Mouse (Mus musculus) cerebellum, adult (tissue): ENCODE data around the gene Slc4a4.
A peak's percentile ranks its signal among the peaks of the same experiment; 100 is the strongest.
"Not testable (repeated sequence)": the region's sequence is repeated elsewhere in the genome, so short reads cannot be mapped to it uniquely, and the experiment has no call there.

Experiments used
- ATAC-seq: cut with Nextera tagmentation; 2 replicates; pipeline ENCODE4 v1.9.2; 2017; ENCODE audit warnings: mild to moderate bottlenecking, moderate library complexity, mixed read lengths; ENCODE audit not compliant: insufficient number of reproducible peaks, low FRiP score, low TSS enrichment

Gene Slc4a4

DNA sequence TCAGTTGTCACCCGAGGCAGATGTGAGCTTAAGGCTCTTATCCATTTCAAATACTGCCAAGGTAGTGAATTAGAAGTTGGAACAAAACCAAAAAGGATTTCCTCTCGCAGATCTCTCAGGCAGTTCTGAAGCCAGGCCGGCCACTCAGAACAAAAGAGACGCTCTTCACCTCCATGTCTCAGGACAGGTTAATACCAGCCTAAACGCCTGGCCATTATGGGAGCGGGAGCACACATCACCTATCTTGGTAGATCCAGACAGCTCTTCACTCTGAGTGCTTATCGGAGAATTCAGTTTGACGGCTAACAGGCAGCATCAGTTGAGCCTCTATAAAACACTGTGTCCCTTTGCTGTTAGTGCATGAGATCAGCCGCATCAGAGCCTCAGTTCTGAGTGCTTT, 174.5 kb downstream of the Slc4a4 start:
- ATAC-seq: no peak

DNA sequence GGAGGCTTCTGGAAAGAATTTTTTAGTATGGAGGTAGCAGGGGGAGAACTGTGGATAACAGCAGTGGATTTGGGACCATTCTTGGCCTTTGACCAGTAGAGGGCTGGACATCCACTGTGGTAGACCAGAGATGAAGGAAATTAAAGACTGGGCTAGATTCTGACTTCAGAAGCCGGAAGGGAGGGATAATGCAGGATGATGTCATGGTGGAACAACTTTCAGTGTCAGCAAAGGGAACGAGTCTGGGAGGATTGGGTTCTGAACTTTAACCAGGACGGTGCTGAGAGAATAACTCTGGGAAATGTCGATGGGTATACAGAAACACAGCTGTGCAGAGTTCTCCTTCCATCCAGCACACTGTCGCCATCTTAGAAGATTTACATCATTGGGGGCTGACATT, 175.7 kb downstream of the Slc4a4 start:
- ATAC-seq: no peak

DNA sequence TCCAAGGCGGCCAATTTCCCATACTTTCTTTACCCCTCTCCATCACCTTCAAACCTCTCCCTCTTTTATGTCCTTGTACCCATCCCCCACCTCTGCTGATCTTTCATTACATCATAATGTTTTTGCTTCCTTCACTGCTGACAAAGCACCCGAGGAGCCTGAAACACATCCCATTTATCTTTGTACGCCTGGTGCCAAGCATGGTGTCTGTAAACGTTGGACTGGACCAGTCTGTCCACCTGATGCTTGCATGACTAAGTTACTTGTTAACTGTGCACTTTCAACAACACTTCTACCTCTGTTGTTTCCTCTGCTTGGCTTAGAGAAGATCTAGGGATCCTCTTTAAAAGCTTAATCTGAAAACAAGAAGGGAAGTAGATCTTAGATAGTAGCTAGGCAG, 180.5 kb downstream of the Slc4a4 start:
- no peak for ATAC-seq

DNA sequence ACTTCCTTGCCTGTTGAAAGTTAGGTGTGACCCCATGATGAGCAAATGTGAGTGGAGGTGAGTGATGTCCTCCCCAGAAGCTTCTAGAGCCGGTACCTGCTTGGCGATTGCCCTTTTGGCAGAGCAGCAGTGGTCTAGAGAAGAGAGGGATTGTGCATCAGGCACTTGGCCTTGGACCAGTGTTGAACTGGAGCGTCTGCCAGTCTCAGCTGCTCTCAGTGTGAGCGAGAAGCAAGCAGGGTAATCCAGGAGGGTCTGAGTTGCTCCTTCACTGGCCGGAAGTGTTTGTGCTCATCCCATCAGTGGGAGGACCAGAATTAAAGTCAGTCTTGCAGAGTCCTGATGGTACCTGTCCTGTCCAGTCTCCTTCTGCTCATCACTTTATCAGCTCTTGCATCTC, 181.5 kb downstream of the Slc4a4 start:
- peak; percentile 82 for ATAC-seq

DNA sequence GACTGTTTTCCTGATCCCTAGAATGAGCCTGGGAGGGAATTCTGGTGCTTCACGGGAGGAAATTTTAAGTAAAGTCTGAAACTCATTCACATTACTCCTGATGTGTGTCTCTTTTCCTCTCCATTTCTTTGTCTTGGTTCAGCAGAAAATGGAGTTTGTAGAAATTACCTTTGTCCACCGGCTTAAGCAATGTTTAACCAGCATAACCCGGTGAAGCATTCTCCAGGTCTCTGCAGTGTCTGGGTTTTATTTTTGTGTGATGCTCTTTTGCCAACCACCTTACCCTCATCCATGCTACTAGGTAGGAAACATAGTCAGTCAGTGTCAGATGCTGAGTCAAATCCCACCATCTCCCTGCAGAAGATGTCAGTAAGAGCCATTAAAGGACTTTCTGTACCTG, 183.4 kb downstream of the Slc4a4 start:
- no peak for ATAC-seq

DNA sequence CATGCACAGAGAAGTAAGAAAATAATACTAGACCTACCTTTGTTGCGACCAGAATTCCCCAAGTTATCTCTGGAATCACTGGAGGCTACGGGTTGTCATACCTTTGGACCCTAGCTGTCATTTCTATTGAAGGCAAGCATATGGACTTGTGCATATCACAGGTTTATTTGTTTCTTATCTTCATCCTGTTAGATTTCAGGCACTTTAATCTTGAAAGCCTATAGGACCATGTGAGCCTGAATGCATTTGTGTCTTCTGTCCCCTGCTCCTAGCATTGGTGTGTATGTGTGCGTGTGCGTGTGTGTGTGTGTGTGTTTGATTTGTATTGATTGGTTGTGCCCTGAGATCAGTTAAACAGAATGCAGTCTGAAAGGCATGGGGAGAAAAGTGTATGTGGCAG, 185.3 kb downstream of the Slc4a4 start:
- no peak for ATAC-seq

DNA sequence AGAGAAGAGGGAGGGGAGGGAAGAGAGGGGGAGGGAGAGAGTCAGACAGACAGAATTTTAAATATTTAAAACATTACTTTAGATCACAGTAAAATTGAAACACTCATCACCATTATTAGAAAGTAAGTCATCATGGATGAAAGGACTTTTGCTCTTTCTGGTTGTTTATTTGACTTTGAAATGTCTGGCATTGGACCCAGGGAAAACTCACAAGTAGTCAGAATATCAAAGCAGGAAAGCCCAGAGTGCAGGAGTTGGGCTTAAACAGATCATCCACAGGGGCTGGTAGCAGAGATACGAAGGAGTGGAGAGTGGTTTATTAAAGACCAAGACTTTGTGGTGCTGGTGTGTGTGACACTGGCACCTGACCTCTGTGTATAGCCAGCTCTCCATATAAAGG, 191.1 kb downstream of the Slc4a4 start:
- ATAC-seq: no peak

DNA sequence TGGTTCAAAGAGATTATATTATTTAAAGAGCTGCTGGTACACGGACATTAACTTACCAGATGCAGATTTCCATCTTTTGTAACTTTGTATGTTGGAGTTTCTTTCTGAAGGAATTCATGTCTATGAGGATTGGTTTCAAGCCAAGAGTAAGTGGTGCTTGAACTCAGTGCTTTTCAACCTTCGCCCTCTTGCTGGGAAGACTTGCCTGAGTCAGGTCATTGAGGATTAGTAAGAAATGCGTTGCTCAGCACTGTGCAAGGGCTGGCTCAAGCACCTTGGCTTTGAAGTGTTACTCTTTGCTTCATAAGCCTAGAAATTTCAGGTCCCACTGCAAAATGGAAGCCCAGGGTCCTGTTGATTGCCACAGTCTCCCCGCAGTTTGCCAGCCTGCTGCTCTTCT, 196.9 kb downstream of the Slc4a4 start:
- no peak for ATAC-seq

DNA sequence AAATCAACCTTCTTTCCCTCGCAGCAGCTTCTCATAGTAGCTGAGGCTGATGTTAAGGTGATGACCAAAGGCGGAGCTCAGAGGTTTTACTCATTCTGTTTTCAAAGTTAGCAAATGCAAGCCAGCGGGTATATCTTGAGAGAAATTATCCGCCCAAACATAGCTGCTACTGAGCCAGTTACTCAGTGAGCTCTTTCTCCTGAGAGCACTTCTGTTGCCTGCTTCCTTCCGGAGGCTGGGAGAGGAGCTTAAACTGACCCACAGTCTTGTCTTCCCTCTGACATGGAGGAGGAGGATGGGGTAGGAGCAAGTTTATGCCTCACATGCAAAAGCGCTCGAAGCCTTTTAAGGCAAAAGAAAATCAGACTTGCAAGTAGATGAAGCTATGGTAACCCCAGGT, 201.3 kb downstream of the Slc4a4 start:
- ATAC-seq: no peak

DNA sequence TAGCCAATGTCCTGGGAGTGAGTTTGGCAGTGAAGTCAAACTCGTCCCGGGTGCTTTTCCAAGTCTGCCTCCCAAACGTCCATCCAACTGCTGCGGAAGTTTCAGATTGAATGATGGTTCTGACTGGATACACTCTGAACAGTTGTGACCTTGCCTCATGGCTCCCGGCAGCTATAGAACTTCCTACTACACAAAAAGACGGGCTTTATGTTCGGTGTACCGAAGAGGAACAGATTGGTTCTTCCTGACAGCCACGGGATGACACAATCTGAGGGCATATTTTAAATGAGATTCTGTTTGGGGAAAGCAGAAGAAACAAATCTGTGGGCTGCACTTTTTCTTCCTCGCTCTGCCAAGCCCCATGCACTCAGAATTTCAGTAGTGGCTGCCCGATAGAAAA, 201.8 kb downstream of the Slc4a4 start:
- ATAC-seq: no peak

DNA sequence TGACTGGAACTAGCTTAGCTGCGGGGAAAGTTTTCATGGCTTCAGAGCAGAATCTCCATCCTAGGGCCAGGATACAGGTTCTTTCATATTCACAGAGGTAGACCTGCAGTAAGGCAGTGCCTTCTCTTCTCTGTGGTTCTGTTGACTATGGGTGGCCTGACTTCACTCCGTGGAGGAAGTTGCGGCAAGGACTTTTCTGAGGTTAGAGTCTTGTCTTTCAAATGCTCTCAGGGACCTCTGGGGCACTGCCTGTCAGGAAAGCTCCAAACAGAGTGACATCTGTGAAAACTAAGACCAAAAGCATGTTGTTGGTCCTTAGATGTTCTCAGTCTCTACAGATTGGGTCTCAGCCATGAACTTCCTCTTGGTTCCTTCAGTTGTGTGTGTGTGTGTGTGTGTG, 203.5 kb downstream of the Slc4a4 start:
- ATAC-seq: no peak

DNA sequence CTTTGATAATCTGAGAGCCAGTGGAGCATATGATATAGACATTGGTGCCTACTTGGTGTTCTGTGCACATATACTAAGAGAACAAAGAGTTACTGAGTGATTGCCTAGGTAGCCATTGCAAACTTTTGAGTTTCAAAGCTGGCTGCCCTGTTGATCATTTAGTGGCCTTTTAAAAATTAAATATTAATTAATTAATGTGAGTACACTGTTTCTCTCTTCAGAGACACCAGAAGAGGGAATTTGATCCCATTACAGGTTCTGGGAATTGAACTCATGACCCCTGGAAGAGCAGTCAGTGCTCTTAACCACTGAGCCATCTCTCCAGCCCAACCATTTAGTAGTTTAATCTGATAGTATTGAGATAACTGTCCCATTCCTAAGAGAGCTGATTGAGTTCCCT, 209.8 kb downstream of the Slc4a4 start:
- ATAC-seq: no peak

DNA sequence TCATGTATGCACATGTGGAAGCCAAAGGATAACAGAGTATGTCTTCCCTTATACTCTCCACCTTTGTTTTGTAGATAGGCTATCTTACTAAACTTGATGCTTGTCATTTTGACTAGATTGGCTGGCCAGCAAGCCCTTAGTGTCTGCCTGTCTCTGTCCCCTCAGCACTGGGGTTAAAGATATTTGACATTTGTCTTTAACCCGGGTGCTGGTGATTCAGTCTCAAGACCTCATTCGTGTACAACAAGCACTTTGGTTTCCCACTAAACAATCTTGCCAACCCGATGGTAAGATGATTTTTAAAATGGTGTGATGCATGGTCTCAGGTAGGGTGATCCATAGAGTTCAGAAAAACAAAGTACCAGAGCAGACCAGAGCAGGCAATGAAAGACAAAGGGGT, 210.7 kb downstream of the Slc4a4 start:
- ATAC-seq: no peak

DNA sequence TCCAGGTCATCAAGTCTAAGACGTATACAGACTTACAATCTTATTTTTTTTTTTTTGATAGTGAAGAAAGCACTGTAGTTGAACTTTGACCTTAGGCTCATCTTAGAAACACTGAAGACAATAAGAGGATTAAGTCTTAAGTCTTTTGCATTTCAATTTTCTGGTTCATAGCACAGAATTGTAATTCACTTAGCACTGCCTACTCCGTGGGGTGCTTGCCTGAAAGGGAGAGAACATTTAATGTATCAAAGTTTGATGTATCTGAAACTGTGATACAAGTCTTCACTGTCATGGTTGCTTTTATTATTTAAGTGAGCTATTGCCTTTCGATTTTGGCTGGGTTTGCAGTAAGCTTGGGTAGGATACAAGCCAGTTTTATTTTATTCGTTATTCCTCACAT, 211.5 kb downstream of the Slc4a4 start:
- no peak for ATAC-seq

DNA sequence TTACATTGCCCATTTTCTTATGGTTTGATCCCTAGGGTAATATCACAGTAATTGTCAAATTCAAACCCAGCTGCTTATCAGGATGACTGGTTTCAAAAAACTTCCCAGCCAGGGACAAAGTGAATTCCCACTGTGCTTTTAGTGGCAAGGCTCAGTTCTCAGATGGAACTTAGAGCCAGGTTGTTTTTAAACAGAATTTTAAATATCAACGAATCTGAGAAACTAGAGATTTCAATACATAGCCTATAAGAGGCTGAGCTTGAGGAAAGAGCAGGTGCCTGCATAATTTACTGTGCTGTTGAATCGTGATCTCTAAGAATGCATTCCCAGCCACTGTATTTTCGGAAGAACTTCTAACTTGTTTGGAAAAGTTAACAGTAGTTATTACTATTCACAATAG, 213.3 kb downstream of the Slc4a4 start:
- ATAC-seq: no peak

DNA sequence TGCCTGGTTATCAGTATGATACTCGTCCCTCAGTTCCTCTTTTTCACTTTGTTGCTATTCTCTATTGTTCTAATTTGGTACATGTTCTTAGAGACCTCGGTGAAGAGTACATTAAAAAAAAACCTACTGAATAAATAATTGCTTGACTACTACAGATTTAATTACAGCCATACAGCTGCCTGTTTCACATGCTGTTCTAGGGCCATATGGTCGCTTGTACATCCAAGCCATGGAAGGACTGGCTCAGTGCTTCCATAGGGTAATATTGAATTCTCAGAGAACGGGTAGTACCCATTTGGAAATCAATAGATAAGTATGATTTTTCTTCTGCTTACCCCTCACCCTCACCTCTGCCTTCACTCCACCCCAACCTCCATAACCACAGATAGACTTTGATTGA, 215.9 kb downstream of the Slc4a4 start:
- no peak for ATAC-seq

DNA sequence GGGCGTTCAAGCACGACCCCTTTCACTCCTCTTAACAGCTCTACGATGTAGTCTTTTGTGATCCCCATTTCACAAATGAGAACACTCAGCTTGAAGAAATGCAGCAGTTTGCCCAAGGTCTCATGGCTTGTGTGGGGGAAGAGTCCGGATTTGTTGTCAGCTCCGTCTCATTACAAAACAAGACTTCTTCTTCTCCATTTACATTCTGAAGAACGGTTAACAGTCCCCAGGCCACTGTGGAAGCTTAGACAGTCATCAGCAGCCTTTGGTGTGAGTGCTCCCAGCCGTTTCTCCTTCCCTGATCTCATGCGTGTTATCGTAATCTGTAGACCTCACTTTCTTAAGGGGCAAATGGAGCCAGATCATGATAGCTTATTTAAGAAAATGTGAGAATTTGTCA, 218.7 kb downstream of the Slc4a4 start:
- no peak for ATAC-seq

DNA sequence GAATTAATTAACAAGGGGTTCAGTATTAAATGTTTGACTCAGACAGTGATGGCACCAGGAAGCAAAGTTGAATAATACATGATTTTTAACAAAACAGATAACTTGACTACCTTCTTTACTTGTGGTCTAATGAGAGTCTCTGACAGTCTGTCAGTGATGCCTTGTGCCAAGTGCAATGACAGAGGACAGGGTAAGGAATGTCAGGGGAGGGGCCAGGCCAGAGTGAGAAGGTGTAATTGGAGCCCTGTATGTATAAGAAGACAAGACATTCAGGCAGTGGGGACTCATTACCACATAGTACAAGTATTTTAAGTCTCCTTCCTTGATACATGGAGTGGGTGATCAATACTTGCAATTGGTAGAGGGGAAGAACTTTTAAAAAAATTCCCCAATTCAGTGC, 219.6 kb downstream of the Slc4a4 start:
- ATAC-seq: no peak

DNA sequence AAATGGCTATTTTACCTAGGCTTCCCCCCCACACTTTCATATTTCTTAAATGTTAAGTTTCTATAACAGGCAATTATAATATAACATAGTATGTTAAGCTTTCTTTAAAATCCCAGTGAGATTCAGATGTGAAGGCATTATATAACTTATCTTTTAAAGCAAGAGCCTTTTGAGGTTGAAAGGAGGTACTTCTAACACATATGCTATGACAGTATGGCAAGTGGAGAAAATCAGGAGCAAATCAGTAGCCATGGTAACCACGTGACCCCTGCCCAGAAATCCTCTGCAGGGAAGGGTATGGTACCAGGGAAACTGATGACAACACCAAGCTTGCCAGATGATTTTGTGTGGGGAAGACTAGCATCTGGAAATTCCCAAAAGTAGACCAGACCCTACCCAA, 222.2 kb downstream of the Slc4a4 start:
- ATAC-seq: no peak

DNA sequence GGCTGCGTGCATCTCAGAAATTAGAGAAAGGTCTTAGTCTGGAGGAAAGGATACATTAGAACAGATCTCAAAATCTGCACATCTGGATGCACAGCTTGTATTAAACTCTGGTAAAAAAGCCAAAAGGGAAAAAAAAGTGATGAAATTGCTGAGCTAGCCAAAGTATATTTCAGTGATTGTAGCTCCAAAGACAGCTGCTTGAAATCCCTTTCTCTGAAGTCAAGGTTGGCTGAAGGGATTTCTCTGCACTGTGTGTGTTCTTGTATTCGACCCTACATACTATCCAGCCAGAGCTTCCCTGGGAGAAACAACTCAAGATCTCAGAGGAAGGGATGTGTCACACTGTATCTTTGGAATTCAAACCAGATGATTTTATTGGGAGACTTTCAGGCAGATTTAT, 223.2 kb downstream of the Slc4a4 start:
- no peak for ATAC-seq

DNA sequence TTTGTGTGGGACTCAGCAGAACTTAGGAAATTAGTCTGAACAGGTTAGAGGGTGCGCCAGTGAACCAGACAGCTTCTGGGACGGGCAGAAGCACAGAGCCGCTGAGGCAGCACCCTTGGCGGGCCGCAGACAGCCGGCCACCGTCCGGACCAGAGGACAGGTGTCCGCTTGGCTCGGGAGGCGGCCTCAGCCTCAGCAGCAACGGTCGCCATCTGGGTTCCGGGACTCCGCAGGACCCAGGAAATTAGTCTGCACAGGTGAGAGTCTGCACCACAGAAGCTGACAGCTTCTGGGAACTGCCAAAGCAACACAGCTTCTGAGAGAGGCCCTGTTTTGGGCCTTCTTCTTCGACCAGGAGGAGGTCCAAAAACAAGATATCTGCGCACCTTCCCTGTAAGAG, 225.4 kb downstream of the Slc4a4 start:
- ATAC-seq: not testable (repeated sequence)

DNA sequence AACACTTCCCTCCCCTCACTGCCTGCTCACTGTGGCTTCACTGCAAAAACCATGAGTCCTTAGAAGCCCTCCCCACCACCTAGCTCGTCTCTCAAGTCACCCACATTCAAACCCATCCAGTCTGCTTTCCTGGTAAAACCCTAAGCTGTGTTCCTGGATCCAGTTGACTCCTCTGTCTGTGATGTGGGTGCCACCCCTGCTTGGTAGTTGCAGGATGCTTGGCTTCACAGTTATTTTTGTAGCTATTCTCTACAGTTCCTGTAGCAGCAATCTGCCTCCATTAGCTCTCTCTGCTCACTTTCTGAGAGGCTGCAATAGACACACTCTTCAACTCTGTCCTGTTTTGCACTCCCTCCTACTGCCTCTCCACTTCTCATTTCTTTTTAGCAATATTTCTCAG, 234.3 kb downstream of the Slc4a4 start:
- ATAC-seq: no peak

DNA sequence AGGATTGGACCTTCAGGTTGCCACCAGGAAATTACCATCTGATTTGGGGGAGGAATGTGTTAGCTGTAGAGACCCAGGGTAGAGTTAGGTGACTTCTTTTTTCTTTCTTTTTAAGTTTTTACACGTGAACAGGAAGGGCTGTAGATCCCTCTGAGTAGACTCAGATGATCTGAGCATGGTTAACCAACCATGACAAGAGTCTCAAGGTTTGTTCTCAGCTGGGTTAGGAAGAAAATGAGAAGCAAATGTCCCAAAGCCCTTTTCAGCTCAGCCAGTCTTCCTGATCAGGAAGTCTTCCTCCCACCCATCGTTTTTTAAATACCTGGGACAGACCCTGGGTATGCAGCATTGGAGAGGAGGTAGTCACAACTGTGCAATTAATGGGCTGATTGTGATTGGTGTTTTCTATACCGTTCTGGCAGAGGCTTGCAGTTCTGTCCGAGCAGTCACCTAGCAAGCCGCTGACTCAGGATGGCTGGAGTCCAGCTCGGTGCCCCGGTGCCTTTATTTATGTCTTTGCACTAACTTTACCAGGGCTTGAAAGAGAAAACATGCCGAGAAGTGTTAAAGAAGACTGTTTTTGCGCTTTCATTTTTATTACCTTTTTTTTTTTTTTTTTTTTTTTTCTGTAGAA, 236.8 kb downstream of the Slc4a4 start:
- ATAC-seq: no peak
